Mouse (Mus musculus) olfactory bulb, adult 2 months (tissue): ENCODE data around the gene Arf1. TPM values are rescaled to one million over a fixed set of nuclear protein-coding genes. Genes with fewer than 3 reads are reported as not detected.

Source experiments
- H3K27ac ChIP-seq: fragments of 200-500 bp; 2 replicates; pipeline ENCODE4 v1.5.1; 2012; ENCODE audit warnings: low read depth, low read length; ENCODE audit not compliant: insufficient read depth
- H3K4me1 ChIP-seq: fragments of 200-500 bp; 2 replicates; pipeline ENCODE4 v1.6.1; 2012; ENCODE audit warnings: low read length; ENCODE audit not compliant: control insufficient read depth, insufficient read depth
- H3K4me3 ChIP-seq: fragments of 200-500 bp; 2 replicates; pipeline ENCODE4 v1.5.1; 2012; ENCODE audit warnings: mild to moderate bottlenecking, low read depth, low read length, moderate library complexity; ENCODE audit not compliant: insufficient read depth
- CTCF ChIP-seq: fragments of 200-500 bp; IDR thresholded peaks from 2 replicates; pipeline ENCODE4 v1.5.1; 2012; ENCODE audit warnings: low read depth, mild to moderate bottlenecking, low read length, moderate library complexity; ENCODE audit not compliant: insufficient read depth
- POLR2A ChIP-seq: fragments of 200-500 bp; IDR thresholded peaks from 2 replicates; pipeline ENCODE4 v1.6.1; 2012; ENCODE audit warnings: mild to moderate bottlenecking, low read depth, low read length, moderate library complexity; ENCODE audit not compliant: insufficient read depth
- WGBS: fragments of 180-500 bp; shearing (Covaris S2); methylation state at CpG from one replicate; pipeline ENCODE4 v1.1.7; 2018; 5-methylcytosine and 5-hydroxymethylcytosine counted together
- polyA plus RNA-seq: library from polyadenylated mRNA; stranded (reverse); fragments of >200 nt; gene quantifications from 2 replicates; pipeline ENCODE4 v1.2.4, GENCODE M21; 2012; ENCODE audit warnings: low replicate concordance; ENCODE audit not compliant: missing spikeins, insufficient read depth, insufficient read length

Gene Arf1
- polyA plus RNA-seq, 1 experiment = 324 TPM

DNA sequence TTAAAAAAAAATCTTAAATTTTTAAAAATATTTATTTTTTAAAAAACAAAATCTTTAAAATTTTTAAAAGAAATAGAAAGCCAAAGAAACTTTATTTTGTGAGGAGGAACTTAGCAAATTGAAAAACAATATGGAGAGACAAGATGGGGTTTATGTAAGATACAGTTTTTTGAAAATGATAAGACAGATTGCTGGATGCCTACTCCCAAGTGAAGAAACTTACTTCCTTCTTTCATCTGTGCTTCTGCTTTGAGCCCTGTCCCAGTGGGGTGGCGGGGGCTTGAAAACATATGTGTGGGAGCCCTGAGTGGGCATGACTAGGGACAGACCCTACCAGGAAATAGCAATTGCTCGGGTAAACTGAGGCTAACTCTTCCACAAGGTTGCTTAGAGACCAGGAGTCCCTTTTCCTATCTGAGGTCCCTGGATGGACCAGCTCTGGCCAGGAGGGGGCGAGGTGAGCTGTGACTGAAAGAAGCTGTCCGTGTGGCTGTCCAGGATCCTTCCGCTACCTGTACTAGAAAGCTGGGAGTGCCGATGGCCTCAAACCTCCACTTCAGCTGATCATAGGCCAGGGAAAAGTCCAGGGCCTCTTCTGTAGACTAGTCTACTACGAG is 2.2 kb upstream of the Arf1 start:
- H3K4me3 ChIP-seq = no peak overlapping the region
- peak; percentile 50; the same call in 1 of the 2 replicates for TF ChIP-seq CTCF
- no peak for TF ChIP-seq POLR2A
- H3K4me1 ChIP-seq = peaks cover 12% of the 10 kb centered on the region
- H3K27ac ChIP-seq = no peak overlapping the region
- 23% methylated on average over 7 of the region's 7 CpGs for WGBS

DNA sequence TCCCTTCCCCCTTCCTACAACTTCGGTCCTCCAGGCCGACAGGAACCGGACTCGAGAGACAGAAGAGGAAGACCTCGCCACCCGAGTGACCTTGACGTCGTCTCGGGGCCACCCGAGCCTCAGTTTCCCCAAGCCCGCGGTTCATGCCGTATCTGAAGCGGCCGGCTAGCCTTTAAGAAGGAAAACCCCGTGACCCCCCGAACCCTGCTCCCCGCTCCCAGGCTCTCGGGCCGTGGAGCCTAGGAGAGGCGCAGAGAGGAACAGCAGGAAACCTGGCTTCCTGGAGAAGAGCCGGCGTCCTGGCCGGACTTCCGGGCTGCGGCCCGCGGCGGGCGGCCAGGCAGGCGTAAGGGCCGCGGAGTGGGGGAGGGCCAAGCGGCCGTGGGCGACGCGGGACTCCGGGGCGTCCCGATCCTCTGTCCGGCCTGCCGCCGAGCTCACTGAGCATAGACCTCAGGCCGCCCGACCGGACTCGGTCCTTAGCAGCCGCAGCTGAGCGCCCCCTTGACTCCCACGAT is 407 bp downstream of the Arf1 start:
- Histone ChIP-seq H3K4me3 (peak overlapping the region; percentile 88), H3K27ac (peak overlapping the region; percentile 88), H3K4me1 (peaks cover 12% of the 10 kb centered on the region)
- WGBS = under 1% methylated on average over 51 of the region's 51 CpGs
- TF ChIP-seq CTCF = no peak
- no peak for TF ChIP-seq POLR2A

DNA sequence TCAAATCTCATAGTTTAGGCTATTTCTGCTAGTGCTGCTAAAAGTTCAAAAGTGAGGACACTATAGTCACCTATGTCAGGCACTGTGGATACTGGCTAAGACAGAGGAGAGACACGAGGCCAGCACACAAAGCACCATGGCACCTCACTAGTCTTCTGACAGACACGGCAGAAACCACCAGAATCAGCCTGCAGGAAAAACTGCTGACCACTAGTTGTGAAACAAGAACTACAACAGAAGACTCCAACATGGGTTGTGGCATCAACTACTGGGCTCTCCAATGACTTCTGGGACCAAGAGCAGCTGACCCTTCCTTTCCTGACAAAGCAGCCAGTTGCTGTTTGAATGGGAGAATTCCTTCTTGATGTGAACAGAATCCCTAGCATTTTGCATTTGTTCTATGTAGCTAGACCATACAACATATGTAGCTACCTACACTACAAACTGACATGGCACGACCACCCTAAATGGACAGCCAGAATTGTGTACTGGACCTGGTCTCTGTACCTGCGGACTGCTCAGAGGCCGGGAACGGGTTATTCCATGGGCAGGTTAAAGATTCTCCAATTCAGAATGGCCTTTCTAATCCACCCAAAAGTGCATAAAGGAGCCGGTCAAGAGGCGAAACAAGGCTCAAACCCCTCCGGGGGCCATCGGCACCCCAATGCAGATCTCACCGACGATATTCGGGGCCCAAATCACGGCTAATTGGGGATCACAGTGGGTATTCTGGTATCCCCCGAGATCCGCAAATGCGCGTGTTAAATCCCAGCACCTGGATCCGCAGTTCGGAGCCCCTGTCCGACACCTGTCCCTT is 1.1 kb downstream of the Arf1 start:
- WGBS = 2% methylated on average over 21 of the region's 21 CpGs
- Histone ChIP-seq H3K4me3 (peak overlapping the region; percentile 88), H3K27ac (peak overlapping the region; percentile 88; the same call in 1 of the 2 replicates), H3K4me1 (peaks cover 15% of the 10 kb centered on the region)
- TF ChIP-seq CTCF (no peak), POLR2A (no peak)

DNA sequence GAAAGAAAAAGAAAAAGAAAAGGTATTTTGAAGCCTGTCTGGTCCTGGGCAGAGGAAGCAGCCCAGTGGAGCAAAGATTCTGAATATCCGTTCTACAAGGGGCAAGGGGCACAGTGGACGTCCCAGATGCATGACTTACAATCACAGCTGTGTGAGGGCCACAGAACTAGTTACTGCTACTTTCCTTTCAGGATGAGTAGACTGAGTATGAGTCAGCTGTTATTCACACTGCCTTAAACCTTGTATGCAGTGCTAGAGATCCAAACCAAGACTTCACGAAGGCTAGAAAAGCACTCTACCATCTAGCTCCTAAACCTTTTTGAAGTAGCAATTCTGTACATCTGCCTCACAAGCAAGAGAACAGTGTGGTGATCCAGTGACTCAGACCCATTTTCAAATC is 1.8 kb downstream of the Arf1 start:
- Histone ChIP-seq H3K27ac (no peak overlapping the region), H3K4me3 (no peak overlapping the region), H3K4me1 (peaks cover 15% of the 10 kb centered on the region)
- no peak for TF ChIP-seq POLR2A
- no peak for TF ChIP-seq CTCF
- WGBS = 19% methylated on average over 3 of the region's 3 CpGs

DNA sequence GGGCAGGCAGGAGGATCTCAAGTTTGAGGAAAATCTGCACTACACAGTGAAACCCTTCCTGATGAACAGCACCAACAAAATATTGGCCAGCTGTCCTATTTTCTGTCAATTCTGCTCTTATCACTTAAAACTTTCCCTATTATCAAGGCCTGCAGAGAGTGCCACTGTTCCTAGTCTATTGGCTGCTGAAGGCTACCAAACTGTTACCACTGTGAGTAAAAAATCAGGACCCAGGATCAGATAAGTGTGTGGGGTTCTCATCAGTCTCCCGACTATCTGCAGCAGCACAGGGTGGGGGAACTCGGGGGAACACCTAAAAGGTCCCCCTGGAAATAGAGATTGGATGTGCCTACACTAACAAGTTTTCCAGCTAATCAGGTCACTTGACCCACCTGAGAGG is 2.9 kb downstream of the Arf1 start:
- no peak for TF ChIP-seq CTCF
- no peak for TF ChIP-seq POLR2A
- H3K4me1 ChIP-seq = peaks cover 15% of the 10 kb centered on the region
- no peak overlapping the region for H3K4me3 ChIP-seq
- H3K27ac ChIP-seq = no peak overlapping the region
- 65% methylated on average over 2 of the region's 2 CpGs for WGBS

DNA sequence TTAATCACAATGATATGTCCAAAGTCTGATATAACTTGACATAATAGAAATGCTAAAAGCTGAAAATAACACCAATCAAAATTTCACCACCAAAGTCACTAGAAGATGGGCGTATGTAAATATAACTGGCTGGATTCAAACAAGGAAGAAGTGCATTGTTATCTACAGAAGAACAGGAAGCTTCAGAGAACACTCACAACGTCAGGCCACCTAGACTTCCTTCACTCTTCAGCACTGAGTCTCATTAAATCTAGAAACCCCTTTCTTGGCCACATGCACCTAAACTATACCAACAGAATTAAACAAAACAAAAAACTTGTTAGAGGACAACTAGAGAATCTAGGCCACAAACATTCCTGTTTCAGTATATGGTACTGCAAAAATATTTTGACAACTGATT is 3.6 kb downstream of the Arf1 start:
- H3K27ac ChIP-seq = no peak overlapping the region
- peaks cover 15% of the 10 kb centered on the region for H3K4me1 ChIP-seq
- WGBS = 51% methylated on average over 2 of the region's 2 CpGs
- no peak overlapping the region for H3K4me3 ChIP-seq
- TF ChIP-seq CTCF = no peak
- no peak for TF ChIP-seq POLR2A

DNA sequence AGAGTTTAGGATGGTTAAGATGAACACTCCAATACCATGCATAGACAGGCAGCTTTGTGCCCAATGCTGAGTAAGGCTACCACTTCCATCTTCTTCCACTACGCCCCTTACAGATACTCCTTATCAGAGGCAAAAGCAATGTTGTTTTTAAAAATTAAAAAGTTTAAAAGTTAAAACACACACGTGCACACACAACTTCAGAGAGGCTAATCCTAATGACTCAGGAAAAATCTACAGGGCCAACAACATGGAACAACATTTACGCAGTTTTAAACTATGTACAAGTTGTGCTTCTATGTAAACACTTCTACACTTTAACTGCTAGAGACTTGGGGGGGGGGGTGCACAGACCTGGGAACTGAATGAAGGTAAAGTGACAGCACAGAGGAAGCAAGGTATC is 4.0 kb downstream of the Arf1 start:
- TF ChIP-seq POLR2A = no peak
- TF ChIP-seq CTCF = no peak
- WGBS = 80% methylated on average over 3 of the region's 3 CpGs
- H3K4me1 ChIP-seq = peaks cover 14% of the 10 kb centered on the region
- H3K4me3 ChIP-seq = no peak overlapping the region
- no peak overlapping the region for H3K27ac ChIP-seq

DNA sequence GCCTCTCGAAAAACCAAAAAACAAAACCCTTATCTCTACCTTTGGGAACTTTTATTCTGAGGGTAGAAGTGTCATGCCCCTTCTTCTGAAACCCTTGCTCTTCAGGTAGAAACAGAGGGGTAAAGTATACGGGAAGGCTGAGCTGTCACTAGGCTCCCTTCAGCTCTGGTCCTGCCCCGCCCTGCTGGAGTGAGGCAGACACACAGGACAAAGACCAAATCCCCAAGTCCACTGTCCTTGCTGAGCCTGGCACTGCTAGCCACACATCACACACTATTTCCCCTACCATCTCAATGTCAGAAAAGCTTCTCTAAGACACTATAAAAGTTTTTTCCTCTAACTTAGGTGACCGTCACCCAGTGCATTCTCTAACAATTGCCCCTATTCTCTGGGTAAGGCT is 5.8 kb downstream of the Arf1 start:
- WGBS = 86% methylated on average over 4 of the region's 4 CpGs
- peaks cover 10% of the 10 kb centered on the region for H3K4me1 ChIP-seq
- no peak overlapping the region for H3K4me3 ChIP-seq
- no peak overlapping the region for H3K27ac ChIP-seq
- TF ChIP-seq POLR2A (no peak), CTCF (no peak)

DNA sequence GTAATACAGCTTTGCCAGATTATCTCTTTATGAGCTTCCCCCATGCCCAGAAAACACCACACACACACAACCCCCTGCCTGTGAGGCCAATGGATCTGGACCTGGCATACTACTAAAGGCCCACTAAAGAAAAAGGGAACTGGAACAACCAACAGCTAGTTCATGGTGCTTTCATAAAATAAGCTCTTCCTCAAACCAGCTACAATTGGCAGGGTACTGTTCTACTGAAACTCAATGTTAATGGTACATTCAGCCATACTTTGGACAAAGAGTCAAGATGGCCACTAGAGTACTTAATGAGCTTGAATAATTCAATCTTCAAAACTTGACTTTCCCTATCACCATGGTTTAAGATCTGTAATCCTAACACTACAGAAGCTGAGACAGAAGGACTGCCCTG is 6.5 kb downstream of the Arf1 start:
- no peak overlapping the region for H3K27ac ChIP-seq
- H3K4me3 ChIP-seq = no peak overlapping the region
- TF ChIP-seq POLR2A = no peak
- no peak for TF ChIP-seq CTCF
- H3K4me1 ChIP-seq = peaks cover 10% of the 10 kb centered on the region
